Mouse (Mus musculus): ENCODE results near the gene Pou1f1. TPM values are rescaled to one million over a fixed set of nuclear protein-coding genes. Genes with fewer than 3 reads are reported as not detected.

The Pou1f1 gene
- polyA plus RNA-seq (2012; rRNA removed) = not detected in 2 replicates

GRCm38 (mm10) chr16:65520211-65520610, at the start of gene Pou1f1:
TSS of gene Pou1f1 (plus strand) at chr16:65520511.
- no peak for DNase-seq
- WGBS = 81% methylated on average over 6 of the region's 6 CpGs
- Histone ChIP-seq H3K27me3 (ENCODE audit: control insufficient read depth, insufficient read depth, low read length) (no peaks in the 10 kb centered on the region), H3K27ac (ENCODE audit: insufficient read depth, low read length) (no peak within 1 kb of the TSS), H3K4me1 (ENCODE audit: control insufficient read depth, insufficient read depth, low read length) (no peaks in the 10 kb centered on the region), H3K4me3 (replicated peaks; ENCODE audit: insufficient read depth, low read depth, low read length) (no peak within 1 kb of the TSS)
- TF ChIP-seq POLR2A (IDR thresholded peaks at IDR 0.05; ENCODE audit: borderline replicate concordance, insufficient read depth, low read length) (no peak), CTCF (IDR thresholded peaks at IDR 0.05; ENCODE audit: borderline replicate concordance, insufficient read depth, low read depth, low read length) (no peak)

- DNase-seq = no peak
- TF ChIP-seq CTCF (IDR thresholded peaks at IDR 0.05; ENCODE audit: borderline replicate concordance, insufficient read depth, low read depth, low read length) (no peak), POLR2A (IDR thresholded peaks at IDR 0.05; ENCODE audit: borderline replicate concordance, insufficient read depth, low read length) (no peak)
- WGBS = 89% methylated on average over 4 of the region's 4 CpGs
Measured at GRCm38 (mm10) chr16:65470650-65471049, 49.7 kb upstream of the Pou1f1 start.

GRCm38 (mm10) chr16:65472472-65473001, 47.8 kb upstream of the Pou1f1 start:
- Histone ChIP-seq H3K27me3 (ENCODE audit: control insufficient read depth, insufficient read depth, low read length) (no peaks in the 10 kb centered on the region), H3K4me3 (replicated peaks; ENCODE audit: insufficient read depth, low read depth, low read length) (no peak overlapping the region), H3K27ac (ENCODE audit: insufficient read depth, low read length) (no peak overlapping the region), H3K4me1 (ENCODE audit: control insufficient read depth, insufficient read depth, low read length) (no peaks in the 10 kb centered on the region)
- peak in 1 of 2 experiments; percentile 4 for DNase-seq
- 15% methylated on average over 5 of the region's 5 CpGs for WGBS
- TF ChIP-seq POLR2A (IDR thresholded peaks at IDR 0.05; ENCODE audit: borderline replicate concordance, insufficient read depth, low read length) (no peak), CTCF (IDR thresholded peaks at IDR 0.05; ENCODE audit: borderline replicate concordance, insufficient read depth, low read depth, low read length) (no peak)

More at GRCm38 (mm10) chr16:65470650-65471049, 49.7 kb upstream of the Pou1f1 start:
- H3K27me3 ChIP-seq (ENCODE audit: control insufficient read depth, insufficient read depth, low read length) = no peaks in the 10 kb centered on the region
- no peaks in the 10 kb centered on the region for H3K4me1 ChIP-seq (ENCODE audit: control insufficient read depth, insufficient read depth, low read length)
- no peak overlapping the region for H3K27ac ChIP-seq (ENCODE audit: insufficient read depth, low read length)
- H3K4me3 ChIP-seq (replicated peaks; ENCODE audit: insufficient read depth, low read depth, low read length) = no peak overlapping the region

- Histone ChIP-seq H3K27ac (ENCODE audit: insufficient read depth, low read length) (no peak overlapping the region), H3K4me1 (ENCODE audit: control insufficient read depth, insufficient read depth, low read length) (no peaks in the 10 kb centered on the region), H3K4me3 (replicated peaks; ENCODE audit: insufficient read depth, low read depth, low read length) (no peak overlapping the region), H3K27me3 (ENCODE audit: control insufficient read depth, insufficient read depth, low read length) (no peaks in the 10 kb centered on the region)
- 81% methylated on average over 6 of the region's 6 CpGs for WGBS
- no peak for DNase-seq
- no peak for TF ChIP-seq POLR2A (IDR thresholded peaks at IDR 0.05; ENCODE audit: borderline replicate concordance, insufficient read depth, low read length)
- TF ChIP-seq CTCF (IDR thresholded peaks at IDR 0.05; ENCODE audit: borderline replicate concordance, insufficient read depth, low read depth, low read length) = no peak
Measured at GRCm38 (mm10) chr16:65485726-65486125, 34.6 kb upstream of the Pou1f1 start.

DNA sequence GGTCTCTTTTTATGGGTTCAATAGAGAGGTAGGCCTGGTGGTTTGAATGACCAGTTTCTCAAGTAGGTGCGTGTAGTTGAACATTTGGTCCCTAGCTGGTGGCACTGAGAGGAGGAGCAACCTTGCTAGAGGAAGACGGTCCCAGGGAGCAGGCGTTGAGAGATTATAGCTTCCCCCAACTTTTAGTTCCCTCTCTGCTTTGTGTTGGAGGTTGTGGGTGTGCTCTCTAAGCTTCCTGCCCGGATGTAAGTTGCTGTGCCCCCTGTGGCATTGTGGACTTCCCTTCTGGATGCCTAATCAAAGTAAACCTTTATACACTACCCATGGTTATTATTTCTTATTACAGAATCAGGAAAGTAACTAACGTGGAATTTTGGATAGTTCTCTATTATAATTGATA, 24.3 kb upstream of the Pou1f1 start:
- TF ChIP-seq CTCF (IDR thresholded peaks at IDR 0.05; ENCODE audit: borderline replicate concordance, insufficient read depth, low read depth, low read length) (no peak), POLR2A (IDR thresholded peaks at IDR 0.05; ENCODE audit: borderline replicate concordance, insufficient read depth, low read length) (no peak)
- no peak for DNase-seq
- no peak overlapping the region for H3K4me3 ChIP-seq (replicated peaks; ENCODE audit: insufficient read depth, low read depth, low read length)
- no peak overlapping the region for H3K27ac ChIP-seq (ENCODE audit: insufficient read depth, low read length)
- H3K27me3 ChIP-seq (ENCODE audit: control insufficient read depth, insufficient read depth, low read length) = no peaks in the 10 kb centered on the region
- WGBS = 85% methylated on average over 5 of the region's 5 CpGs
- no peaks in the 10 kb centered on the region for H3K4me1 ChIP-seq (ENCODE audit: control insufficient read depth, insufficient read depth, low read length)

- H3K27ac ChIP-seq (ENCODE audit: insufficient read depth, low read length) = no peak overlapping the region
- no peak overlapping the region for H3K4me3 ChIP-seq (replicated peaks; ENCODE audit: insufficient read depth, low read depth, low read length)
- no peaks in the 10 kb centered on the region for H3K27me3 ChIP-seq (ENCODE audit: control insufficient read depth, insufficient read depth, low read length)
- peak in 1 of 2 experiments; percentile 8 for DNase-seq
- TF ChIP-seq POLR2A (IDR thresholded peaks at IDR 0.05; ENCODE audit: borderline replicate concordance, insufficient read depth, low read length) = no peak
- TF ChIP-seq CTCF (IDR thresholded peaks at IDR 0.05; ENCODE audit: borderline replicate concordance, insufficient read depth, low read depth, low read length) = peak; percentile 27; the same call in 1 of the 2 replicates
- no peaks in the 10 kb centered on the region for H3K4me1 ChIP-seq (ENCODE audit: control insufficient read depth, insufficient read depth, low read length)
- WGBS = 41% methylated on average over 2 of the region's 2 CpGs
Measured at GRCm38 (mm10) chr16:65497049-65497448, 23.3 kb upstream of the Pou1f1 start.

- TF ChIP-seq POLR2A (IDR thresholded peaks at IDR 0.05; ENCODE audit: borderline replicate concordance, insufficient read depth, low read length) (no peak), CTCF (IDR thresholded peaks at IDR 0.05; ENCODE audit: borderline replicate concordance, insufficient read depth, low read depth, low read length) (no peak)
- H3K27me3 ChIP-seq (ENCODE audit: control insufficient read depth, insufficient read depth, low read length) = no peaks in the 10 kb centered on the region
- no peak overlapping the region for H3K4me3 ChIP-seq (replicated peaks; ENCODE audit: insufficient read depth, low read depth, low read length)
- DNase-seq = no peak
- no peaks in the 10 kb centered on the region for H3K4me1 ChIP-seq (ENCODE audit: control insufficient read depth, insufficient read depth, low read length)
- H3K27ac ChIP-seq (ENCODE audit: insufficient read depth, low read length) = no peak overlapping the region
- WGBS = 81% methylated on average over 7 of the region's 7 CpGs
Measured at GRCm38 (mm10) chr16:65514223-65514622, 6.1 kb upstream of the Pou1f1 start.

DNA sequence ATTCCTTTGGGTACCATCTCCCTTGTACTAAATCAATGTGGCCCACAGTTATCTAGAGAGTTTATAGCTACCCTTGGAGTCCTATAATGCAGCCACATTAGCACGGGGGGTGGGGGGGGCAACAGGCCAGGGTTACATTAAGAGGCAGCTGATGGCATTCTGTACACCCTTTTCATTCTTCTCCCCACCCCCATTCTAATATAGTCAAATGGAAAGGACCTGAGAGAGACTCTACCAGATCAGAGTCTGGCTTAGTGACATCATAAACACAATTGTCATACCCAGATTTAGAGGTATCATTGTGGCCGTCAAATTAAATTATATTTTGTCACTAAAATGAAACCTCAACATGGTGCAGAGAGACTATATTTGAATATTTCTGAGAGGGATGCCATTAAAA, 5.7 kb downstream of the Pou1f1 start:
- H3K27me3 ChIP-seq (ENCODE audit: control insufficient read depth, insufficient read depth, low read length) = no peaks in the 10 kb centered on the region
- no peaks in the 10 kb centered on the region for H3K4me1 ChIP-seq (ENCODE audit: control insufficient read depth, insufficient read depth, low read length)
- DNase-seq = no peak
- H3K27ac ChIP-seq (ENCODE audit: insufficient read depth, low read length) = no peak overlapping the region
- TF ChIP-seq CTCF (IDR thresholded peaks at IDR 0.05; ENCODE audit: borderline replicate concordance, insufficient read depth, low read depth, low read length) (no peak), POLR2A (IDR thresholded peaks at IDR 0.05; ENCODE audit: borderline replicate concordance, insufficient read depth, low read length) (no peak)
- 89% methylated on average over 2 of the region's 2 CpGs for WGBS
- H3K4me3 ChIP-seq (replicated peaks; ENCODE audit: insufficient read depth, low read depth, low read length) = no peak overlapping the region
